Mouse (Mus musculus): ENCODE results near the gene Ak4.

Ak4 gene

DNA sequence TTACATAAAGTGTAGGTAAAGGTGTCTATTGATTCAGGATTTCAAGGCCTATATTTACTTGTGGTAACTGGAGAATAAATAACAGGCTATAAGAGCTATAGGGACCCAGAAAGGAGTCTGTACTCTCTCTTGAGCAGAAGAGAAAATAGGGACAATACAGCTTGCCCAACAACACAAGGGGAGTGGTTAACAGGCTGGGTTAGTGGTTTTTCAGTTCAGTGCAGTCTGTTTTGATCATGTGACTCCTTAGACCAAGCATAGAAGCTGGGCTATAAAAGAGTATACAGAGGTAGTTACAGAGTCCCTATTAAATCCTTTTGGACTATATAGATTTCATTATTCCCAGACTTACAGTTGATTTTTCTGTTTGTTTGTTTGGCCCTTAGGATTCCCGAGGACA, 41.0 kb downstream of the Ak4 start:
- no peak for DNase-seq (ENCODE audit: low spot score)

DNA sequence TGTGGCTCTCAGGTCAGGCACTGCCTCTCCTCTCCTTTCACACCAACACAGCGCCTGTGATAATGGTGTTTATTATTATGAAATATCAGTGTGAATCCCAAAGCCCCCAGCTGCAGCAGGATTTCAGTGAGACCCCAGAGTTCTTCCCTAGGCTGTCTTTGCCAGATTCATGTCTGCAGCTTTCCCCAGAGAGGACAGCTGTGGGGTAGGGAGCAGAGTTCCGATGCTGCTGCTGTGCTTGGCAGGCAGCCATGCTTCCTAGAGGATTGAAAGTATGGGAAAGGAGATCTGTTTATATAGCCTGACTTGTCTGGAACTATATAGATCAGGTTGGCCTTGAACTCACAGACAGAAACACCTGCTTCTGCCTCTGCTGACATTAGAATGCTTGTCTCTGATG, 43.0 kb downstream of the Ak4 start:
- no peak for DNase-seq (ENCODE audit: low spot score)

DNA sequence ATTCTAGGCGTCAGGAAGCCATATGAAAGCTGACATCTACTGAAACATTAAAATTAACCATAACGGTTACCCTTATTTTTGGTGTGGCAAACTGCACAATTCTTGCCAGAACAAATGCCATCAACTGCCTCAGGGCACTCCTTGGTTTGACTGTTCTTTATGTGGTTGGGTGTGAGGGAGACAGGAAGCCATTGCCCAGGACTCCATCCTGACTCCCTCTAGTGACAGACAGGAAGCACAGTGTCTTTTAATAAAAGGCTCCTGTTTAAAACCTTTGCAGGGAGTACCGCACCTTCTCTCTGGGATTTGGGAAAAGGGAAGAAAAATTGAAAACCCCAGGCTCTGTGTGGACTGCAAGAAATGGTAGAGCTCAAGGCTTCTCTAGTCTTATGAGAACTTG, 47.2 kb downstream of the Ak4 start:
- DNase-seq (ENCODE audit: low spot score), result no peak

DNA sequence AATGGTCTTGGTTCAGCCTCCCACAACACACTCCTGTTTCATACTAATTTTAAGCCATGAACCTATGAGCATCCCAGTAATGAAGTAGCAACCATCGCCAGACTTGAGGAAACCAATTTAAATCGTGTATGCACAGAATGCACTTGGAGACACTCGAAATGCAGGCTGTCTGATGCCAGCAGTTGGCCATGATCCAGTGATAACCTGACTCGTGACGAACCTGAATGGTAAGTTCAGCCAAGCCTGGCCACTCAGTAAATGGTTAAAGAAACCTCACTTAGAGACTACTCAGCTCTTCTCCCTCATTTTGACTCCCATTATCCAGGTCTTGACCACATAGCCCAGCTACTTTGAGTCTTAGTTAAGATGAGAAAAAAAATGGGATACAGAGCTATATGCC, 50.2 kb downstream of the Ak4 start:
- DNase-seq (ENCODE audit: low spot score), result no peak

DNA sequence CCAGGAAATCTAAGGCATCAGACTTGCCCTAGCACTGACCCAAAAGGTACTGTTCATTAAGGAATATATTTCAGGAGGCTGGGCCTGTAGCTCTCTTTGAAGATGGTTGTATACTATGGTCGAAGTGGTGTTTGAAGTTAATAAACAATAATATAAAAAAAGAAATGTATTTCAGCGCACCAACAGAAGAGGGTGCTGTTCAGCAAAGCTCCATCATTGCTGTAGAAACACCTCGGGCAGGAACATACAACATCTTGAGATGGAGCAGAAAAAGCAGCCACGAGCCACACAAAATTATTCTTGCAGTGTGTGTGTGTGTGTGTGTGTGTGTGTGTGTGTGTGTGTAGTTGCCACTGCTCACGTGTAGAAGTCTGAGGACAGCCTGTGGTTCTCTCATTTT, 51.5 kb downstream of the Ak4 start:
- DNase-seq (ENCODE audit: low spot score), result peak; percentile 56

DNA sequence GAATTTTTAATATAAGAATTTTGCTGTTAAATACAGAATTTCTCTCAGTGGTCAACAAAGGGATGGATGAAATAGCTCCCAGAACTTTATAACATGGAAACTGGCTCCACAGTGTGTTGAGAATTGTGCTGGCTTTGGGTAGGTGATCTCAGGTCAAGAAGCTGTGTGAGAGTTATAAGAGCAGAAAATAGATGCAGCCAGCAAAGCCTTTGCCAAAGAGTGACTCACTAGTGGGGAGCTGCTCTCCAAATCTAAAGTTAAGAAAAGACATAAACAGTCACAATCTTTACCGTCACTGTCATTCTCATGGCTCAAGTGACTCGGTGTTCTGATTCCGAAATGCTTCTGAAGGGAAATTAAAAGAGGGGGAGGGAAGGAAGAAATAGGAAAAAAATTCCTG, 53.7 kb downstream of the Ak4 start:
- DNase-seq (ENCODE audit: low spot score), result no peak

DNA sequence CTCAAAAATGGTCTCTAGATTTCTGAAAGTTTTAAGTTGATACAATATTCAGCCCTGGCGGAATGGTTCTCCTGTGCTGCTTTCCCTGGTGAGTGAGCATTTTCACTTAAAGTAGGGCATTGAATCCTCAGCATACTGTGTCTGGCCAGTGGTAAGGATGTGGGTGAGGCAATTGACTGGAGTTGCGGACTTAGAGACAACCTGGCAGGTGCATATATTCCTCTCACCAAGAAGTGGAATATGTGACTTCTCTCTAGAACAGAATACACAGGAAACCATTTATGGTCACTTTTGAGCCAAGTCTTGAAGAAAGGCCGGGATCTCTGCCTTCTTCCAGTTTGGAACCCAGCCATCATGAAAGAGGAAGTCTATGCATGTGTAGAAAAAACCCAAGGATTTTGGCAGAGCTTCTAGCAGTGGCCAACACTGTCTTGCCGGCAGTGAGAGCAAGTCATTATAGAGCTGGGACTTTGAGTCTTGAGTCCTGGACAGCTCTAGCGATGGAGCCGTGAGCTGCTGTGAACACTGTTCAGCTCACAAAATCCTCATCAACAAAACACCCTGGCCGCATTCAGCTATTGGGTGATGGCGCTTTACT, 71.3 kb downstream of the Ak4 start:
- DNase-seq (ENCODE audit: low spot score), result no peak

DNA sequence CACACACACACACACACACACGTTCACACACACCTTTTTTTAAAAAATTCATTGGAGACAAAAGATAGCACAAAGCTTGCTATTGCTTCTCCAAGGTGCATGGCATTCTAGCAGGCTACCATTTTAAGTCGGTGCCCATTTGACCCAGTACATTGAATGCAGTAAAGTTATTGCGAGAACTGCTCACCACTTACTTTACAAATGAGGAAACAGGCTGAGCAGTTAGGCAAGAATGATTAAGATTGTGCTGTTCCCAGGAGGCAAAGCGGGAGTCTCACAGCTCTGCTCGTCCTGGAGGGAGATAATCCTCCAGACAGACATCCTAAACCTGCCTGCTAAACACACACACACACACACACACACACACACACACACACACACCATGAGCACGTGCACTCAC, 72.6 kb downstream of the Ak4 start:
- no peak for DNase-seq (ENCODE audit: low spot score)

DNA sequence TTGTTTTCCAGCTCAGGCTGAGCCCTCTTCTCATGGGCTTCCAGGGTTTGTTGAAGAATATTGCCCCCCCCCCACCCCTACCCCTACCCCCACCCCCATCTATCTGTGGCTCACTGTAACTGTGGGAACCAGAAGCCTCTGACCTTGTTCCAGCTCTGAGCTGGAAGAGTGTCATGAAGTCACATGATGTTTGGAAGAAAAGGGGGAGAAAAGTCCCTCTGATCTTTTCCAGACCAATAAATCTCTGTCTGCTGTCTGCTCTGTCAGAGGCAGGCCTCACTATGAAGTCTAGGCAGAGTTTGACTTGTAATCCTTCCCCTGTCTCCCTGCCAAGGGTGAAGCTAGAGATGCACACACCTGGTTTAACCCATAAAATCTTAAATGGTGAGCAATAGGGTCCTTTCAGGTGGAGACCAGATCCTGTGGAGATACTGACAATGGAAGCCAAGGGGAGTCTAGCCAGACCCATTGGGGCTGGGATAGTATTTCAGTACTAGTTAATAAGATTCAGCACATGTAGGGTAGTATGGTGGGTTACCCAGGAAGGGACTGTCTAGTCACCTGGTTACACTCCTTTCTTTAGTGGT, 74.6 kb downstream of the Ak4 start:
- no peak for DNase-seq (ENCODE audit: low spot score)

DNA sequence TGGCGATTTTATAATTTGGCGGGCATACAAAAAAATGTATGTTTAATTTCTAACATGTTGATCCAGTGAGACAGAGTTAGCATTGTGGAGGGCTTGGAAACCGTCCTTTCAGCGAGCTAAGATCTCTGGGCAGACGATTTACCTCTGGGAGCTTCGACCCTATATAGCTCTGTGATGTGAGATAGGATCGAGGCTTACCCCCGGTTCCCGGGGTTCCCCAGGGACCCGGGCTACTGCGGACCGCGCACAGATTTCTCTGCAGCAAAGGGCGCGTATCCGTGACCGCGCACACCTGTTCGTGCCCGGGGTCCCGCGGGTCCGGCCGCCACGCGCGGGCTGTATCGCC, 77.1 kb downstream of the Ak4 start:
- DNase-seq (ENCODE audit: low spot score), result no peak

DNA sequence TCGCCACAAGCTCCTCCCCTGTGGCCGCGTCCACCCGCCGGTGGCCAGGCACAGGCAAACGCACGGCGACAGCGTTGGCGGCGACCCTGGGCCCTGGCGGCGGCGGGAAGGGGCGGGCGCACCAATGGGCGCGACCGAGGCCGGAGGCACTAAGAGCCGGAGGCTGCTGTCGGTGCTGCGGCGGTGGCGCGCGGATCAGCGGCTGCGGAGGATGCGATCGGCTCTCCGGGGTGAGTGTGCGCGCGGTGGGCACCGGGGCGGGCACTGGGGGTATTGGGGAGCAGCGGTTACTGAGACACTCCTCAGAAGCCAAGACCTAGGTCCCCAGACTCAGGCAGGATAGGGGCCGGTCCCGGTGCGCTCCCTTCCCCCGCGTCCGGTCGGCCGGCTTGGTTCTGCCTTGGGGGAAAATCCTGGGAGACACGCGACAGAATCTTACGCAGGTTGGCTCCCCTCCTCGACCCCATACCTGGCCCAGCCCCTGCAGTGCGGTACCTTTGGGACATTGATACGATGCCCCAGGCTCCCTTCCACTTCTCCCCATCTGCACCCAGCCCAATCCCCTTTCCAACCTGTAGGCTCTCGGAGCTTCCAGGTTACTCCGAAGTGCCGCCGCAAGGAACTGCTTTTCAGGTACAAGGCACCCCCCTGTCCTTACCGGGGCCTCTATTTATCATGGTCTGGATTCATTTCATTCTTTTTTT, 77.6 kb downstream of the Ak4 start, which contains the start of gene Dnajc6:
Gene Dnajc6, plus strand, starts transcription at position 115 of the 704 bp plus-strand sequence.
- DNase-seq (ENCODE audit: low spot score), result peak; percentile 67

DNA sequence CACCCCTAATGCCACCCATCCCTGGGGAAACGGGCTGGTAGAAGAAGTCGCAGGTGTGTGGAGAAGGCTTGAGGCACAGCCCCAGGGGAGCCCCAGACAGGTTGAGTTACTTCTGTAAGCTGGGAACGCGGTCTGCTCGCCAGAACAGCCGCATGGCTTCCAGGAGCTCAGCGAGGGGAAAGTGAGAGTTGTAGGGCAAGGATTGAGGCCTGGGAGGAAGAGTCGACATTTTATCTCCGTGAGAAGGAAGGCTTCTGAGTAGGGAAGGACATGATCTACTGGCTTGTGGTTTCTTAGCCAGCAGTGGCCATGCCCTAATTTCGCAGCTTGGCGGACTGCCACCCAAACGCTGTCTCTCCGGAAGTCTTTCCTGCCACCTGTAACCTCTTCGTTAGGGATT, 78.3 kb downstream of the Ak4 start:
- DNase-seq (ENCODE audit: low spot score), result peak; percentile 34

DNA sequence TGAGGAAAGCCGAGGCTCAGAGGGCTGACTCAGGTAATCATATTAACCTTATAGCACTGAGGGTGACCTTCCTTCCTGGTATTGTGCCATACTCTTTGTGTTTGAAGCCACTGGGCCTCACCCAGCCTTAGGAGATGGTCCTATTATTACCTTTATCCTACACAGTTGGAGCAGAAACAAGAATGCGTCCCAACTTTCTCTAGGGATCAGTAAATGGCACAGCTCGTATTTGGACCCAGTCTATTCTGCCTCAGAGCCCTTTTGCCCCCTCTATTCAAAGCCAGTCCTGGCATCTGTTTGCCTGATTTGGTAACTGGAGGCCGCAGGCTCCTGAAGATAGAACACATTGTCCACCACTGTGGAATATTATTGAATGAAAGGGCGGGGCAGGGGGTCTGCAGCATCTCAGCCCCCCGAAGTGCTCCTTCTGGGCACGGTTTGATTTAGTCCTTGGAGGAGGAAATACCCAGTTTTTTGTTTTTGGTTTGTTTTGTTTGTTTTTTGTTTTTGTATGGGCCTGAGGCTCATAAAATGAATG, 85.5 kb downstream of the Ak4 start:
- DNase-seq (ENCODE audit: low spot score), result peak; percentile 28

DNA sequence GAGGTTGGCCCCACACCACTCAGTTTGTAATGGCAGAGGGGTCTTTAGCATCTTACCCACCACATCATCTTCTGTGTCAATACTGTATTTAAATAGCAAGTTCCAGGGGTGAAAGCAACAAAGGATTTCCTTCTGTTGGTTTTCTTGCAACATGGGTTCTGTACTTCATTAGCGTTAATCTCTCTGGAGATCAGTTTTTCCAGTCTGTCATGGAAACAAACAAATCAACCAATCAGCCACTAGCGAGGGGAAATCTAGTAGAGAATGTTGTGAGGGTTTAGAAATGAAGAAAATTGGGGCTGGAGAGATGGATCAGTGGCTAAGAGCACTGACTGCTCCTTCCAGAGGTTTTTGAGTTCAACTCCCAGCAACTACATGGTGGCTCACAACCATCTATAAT, 86.9 kb downstream of the Ak4 start:
- no peak for DNase-seq (ENCODE audit: low spot score)

DNA sequence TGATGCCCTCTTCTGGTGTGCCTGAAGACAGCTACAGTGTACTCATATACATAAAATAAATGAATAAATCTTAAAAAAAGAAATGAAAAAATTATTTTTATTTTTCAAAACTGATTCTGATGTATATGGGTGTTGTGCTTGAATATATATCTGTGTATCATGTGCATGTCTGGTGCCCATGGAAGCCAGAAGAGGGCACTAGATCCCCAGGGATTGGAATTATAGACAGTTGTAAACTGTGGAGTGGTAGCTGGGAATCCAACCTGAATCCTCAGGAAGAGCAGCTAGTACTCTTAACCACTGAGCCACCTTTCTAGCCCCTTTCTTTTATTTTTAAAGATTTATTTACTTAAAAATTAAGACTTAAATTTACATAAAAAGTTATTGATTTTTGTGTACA, 87.3 kb downstream of the Ak4 start:
- DNase-seq (ENCODE audit: low spot score), result no peak

DNA sequence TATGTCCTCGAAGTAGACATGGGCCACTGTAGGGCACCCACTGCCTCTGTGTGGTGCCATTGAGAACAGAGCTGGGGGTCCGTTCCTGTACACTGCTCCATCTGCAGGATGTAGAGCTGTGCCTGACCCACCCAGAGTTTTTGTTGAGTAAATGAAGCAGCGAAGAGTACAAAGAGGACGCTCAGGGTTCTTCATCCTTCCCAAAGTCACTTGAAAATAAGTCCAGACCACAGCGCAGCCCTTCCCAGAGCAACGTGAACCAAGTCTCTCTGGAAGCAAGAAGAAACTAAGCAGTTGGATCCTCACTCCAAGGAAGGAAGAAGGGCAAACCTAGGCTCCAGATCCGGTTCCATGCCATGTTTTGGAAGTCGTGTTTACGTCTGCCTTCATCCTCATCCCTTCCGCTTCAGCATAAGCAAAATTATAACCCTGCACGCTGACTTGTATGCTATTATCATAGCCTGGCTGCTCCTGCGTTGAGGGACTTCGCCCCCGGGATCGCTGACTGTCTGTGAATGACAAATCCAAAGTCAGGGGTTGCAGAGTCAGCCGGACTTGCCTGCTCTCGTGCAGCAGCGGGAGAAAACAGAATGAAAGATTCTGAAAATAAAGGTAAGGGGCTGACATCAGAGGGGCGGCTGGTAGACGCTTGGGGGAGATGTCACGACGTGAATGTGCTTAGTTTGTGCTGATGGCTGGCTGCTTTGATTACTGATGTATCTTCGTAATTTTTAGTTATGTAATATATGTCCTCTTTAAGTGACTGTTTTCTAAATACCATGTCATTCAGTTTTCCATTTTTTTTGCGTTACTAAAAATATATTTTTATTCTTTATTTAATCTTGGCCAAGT, 88.7 kb downstream of the Ak4 start:
- peak; percentile 79 for DNase-seq (ENCODE audit: low spot score)

DNA sequence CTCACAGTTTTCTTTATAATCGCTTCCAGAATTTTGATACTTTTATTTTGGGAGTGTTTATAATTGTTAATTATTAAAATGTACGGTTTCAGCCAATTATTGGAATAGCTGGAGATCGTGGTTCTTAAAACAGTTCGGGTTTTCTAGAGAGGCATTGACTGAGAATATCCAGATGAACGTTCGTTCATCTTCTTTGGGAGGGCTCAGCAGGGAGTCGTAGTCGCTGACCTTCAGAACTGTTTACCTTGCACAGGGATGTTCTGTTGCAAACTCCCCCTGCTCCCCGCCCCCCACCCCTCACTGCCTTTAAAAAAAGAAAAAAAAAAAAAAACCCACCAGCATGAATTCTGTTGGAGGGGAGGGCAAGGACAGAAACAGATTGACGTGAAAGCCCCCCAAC, 89.4 kb downstream of the Ak4 start:
- no peak for DNase-seq (ENCODE audit: low spot score)

DNA sequence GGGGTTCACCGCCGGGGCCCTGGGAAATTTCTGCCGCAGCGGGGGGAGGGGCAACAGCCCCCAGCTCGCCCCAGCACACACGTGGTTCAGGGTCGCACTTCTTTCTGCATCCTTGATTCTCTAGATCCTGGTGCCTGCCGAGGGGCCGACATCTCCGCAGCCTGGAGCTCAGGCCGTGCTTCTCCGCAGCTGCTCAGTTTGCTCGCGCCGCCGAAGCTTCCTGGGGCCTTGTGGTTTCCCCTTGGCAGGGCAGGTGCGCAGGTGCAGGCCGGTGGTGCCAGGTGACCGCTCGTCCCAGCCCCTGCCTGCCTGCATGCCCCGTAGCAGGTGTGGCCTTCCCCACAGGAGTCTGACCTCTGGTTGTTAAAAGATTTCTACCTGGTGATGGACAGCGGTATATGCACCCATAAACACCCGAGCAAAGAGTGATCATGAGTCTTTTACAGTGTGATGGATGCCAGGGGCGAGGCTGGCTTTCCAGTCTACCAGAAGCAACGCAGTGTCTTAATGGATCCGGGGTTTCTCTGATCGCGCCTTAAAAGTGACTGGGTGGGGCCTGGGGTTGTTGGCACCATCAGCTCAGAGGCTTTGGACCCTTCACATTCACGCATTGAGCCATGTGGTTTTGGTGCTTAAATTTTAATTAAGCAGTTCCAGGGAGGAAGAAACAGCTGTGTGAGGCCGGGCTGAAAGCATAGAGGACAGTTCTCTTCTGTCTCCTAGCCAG, 89.9 kb downstream of the Ak4 start:
- DNase-seq (ENCODE audit: low spot score), result peak; percentile 59

DNA sequence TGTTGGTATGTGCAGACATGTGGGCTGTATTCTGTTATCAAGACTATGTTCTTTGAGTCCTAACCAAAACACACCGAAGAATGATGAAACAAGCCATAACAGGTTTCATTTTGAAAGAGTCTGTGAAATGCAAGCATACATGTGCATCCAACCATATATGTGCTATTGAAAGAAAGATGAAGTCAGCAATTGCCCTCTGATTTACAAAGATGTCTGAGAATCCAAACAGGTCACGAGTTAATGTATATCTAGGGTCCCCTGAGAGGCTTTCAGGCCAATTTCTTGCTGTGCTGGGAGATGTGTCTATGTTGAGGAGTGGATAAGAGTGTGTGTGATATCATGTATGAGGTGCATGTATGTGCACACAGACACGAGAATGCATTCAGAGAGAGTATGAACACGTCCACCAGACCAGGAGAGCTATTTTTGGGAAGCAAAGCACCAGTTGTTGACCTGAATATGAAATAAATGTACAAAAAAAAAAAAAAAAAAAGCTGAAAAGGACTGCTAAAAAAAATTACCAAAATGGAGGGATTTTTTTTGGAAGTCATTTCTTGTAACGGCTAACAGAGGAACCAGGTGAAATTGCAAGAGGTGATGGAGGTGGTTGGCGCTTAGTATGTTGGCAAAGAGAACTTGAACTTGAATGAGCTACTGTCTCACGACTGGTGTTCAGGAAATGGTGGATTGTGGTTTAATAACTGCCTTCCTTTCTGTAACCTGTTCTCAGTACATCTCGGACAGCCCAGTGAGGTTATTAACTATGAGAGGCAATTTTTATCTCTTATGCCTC, 91.2 kb downstream of the Ak4 start:
- DNase-seq (ENCODE audit: low spot score), result no peak

DNA sequence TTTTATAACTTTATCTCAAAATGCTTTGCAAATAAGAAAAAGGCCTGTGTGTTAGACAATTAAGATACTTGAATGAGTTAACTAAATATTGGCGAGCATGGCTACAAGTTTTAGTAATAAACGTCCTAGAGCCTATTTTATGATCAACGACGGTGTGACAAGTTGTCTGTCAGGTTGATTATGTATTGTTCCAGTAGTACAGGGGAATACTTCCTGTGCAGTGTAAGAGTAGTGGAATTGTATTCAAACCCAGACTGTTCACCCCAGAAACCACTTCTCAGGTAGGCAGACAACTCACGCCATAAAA, 91.8 kb downstream of the Ak4 start:
- DNase-seq (ENCODE audit: low spot score), result no peak

DNA sequence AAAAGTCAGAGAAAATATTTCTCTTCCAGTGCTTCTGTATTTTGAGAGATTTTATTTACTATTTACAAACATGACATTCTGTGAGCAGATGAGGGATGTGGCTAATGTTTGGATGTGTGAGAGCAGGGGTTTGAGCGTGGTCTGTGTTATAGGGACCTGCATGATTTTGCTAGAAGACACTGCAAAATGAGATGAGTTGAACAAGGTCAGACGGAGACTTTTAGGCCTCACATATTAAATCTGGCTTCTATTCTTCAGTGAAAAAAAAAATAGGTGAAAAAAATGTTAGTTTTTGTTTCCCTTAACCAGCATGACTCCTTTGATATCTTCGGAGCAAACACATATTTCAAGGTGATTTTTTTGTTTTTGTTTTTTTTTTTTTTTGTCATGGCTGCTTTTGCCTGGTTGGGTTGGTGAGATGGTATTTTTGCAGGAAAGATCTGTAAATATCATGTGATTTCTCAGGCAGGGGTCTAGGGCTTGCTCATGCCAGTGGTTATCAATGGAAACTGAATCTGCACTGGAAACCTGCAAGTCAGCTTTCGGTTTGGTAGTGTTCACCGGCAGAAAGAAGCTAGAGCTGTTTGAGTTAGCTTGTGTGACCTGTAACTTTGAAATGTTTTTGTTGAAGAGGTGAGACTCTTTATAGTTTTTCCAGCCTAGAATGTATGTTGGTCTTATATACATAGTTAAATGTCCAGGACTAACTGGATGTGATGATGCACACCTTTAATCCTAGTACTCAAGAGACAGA, 92.9 kb downstream of the Ak4 start:
- no peak for DNase-seq (ENCODE audit: low spot score)
